Mouse (Mus musculus) midbrain, embryonic 11.5 days (tissue): ENCODE results near the gene Rrp7a. TPM values are rescaled to one million over a fixed set of nuclear protein-coding genes. Genes with fewer than 3 reads are reported as not detected.

Experiments used
- ATAC-seq: fragments of 200-750 bp; cut with Nextera tagmentation; 2 replicates; pipeline ENCODE4 v1.8.0; 2017; ENCODE audit warnings: moderate TSS enrichment, moderate library complexity; ENCODE audit not compliant: low FRiP score
- DNase-seq: peaks from one replicate; pipeline ENCODE4 v3.0.0; 2015; ENCODE audit warnings: low spot score; ENCODE audit errors: missing footprints
- H3K27ac ChIP-seq: fragments of 300-500 bp; sonication (generic); 2 replicates; pipeline ENCODE4 v1.5.1; 2014; ENCODE audit warnings: low read depth, low read length
- H3K27me3 ChIP-seq: fragments of 300-500 bp; sonication (generic); 2 replicates; pipeline ENCODE4 v1.6.1; 2014; ENCODE audit warnings: mild to moderate bottlenecking, low read length, moderate library complexity, mixed read lengths; ENCODE audit not compliant: control insufficient read depth, insufficient read depth
- H3K36me3 ChIP-seq: fragments of 300-500 bp; sonication (generic); 2 replicates; pipeline ENCODE4 v1.6.1; 2014; ENCODE audit warnings: mild to moderate bottlenecking, low read length, moderate library complexity, mixed read lengths; ENCODE audit not compliant: control insufficient read depth, insufficient read depth
- H3K4me1 ChIP-seq: fragments of 300-500 bp; sonication (generic); 2 replicates; pipeline ENCODE4 v1.6.1; 2014; ENCODE audit warnings: low read length; ENCODE audit not compliant: control insufficient read depth, insufficient read depth
- H3K4me2 ChIP-seq: fragments of 300-500 bp; sonication (generic); 2 replicates; pipeline ENCODE4 v1.6.1; 2014; ENCODE audit warnings: mild to moderate bottlenecking, moderate library complexity
- H3K4me3 ChIP-seq: fragments of 300-500 bp; sonication (generic); 2 replicates; pipeline ENCODE4 v1.5.1; 2014; ENCODE audit warnings: low read depth, low read length
- H3K9ac ChIP-seq: fragments of 300-500 bp; sonication (generic); 2 replicates; pipeline ENCODE4 v1.6.1; 2014; ENCODE audit warnings: low read length
- H3K9me3 ChIP-seq: fragments of 300-500 bp; sonication (generic); 2 replicates; pipeline ENCODE4 v1.6.1; 2016; ENCODE audit warnings: low read length; ENCODE audit not compliant: control insufficient read depth
- WGBS: fragments of 180-500 bp; shearing (Covaris S2); extraction: QIAGEN DNeasy Blood & Tissue Kit; methylation state at CpG from one replicate; pipeline ENCODE4 v1.1.7; 2014; 5-methylcytosine and 5-hydroxymethylcytosine counted together
- polyA plus RNA-seq: library from polyadenylated mRNA; unstranded; fragments of >200 nt; fragmentation: Nextera tagmentation; extraction: Ambion mirVana; gene quantifications from 2 replicates; pipeline ENCODE4 v1.2.1, GENCODE M21; 2014

The Rrp7a gene
- 70.5 and 79.6 TPM in 2 replicates for polyA plus RNA-seq

- peak; percentile 99 for DNase-seq
- H3K4me2 ChIP-seq, result peak within 1 kb of the TSS; percentile 79
- no peaks in the 10 kb centered on the region for H3K9me3 ChIP-seq
- H3K9ac ChIP-seq, result peak within 1 kb of the TSS; percentile 80
- H3K27ac ChIP-seq, result peak within 1 kb of the TSS; percentile 79
- 11% methylated on average over 31 of the region's 32 CpGs for WGBS
- ATAC-seq, result peak; percentile 94
- H3K4me3 ChIP-seq, result peak within 1 kb of the TSS; percentile 86
- H3K4me1 ChIP-seq, result peaks cover 7% of the 10 kb centered on the region
- no peaks in the 10 kb centered on the region for H3K27me3 ChIP-seq
- H3K36me3 ChIP-seq, result peaks cover 33% of the 10 kb centered on the region
Observed at GRCm38 (mm10) chr15:83122566-83123145, at the start of gene Rrp7a. Rrp7a (minus strand) TSS chr15:83122801.

- DNase-seq (peak; percentile 100), ATAC-seq (peak; percentile 97)
- no peaks in the 10 kb centered on the region for H3K27me3 ChIP-seq
- no peaks in the 10 kb centered on the region for H3K36me3 ChIP-seq
- H3K9me3 ChIP-seq, result no peaks in the 10 kb centered on the region
- H3K27ac ChIP-seq, result peak overlapping the region; percentile 72
- peak overlapping the region; percentile 88 for H3K9ac ChIP-seq
- peaks cover 10% of the 10 kb centered on the region for H3K4me1 ChIP-seq
- peak overlapping the region; percentile 85 for H3K4me3 ChIP-seq
- 1% methylated on average over 67 of the region's 67 CpGs for WGBS
- peak overlapping the region; percentile 95 for H3K4me2 ChIP-seq
Observed at GRCm38 (mm10) chr15:83171712-83172481, 49.3 kb upstream of the Rrp7a start.

GRCm38 (mm10) chr15:83170956-83171659, 48.5 kb upstream of the Rrp7a start:
- no peaks in the 10 kb centered on the region for H3K36me3 ChIP-seq
- no peaks in the 10 kb centered on the region for H3K27me3 ChIP-seq
- DNase-seq (peak; percentile 77), ATAC-seq (no peak)
- H3K9ac ChIP-seq, result peak overlapping the region; percentile 88
- peaks cover 10% of the 10 kb centered on the region for H3K4me1 ChIP-seq
- H3K4me2 ChIP-seq, result peak overlapping the region; percentile 95
- WGBS, result 66% methylated on average over 8 of the region's 8 CpGs
- no peaks in the 10 kb centered on the region for H3K9me3 ChIP-seq
- no peak overlapping the region for H3K27ac ChIP-seq
- peak overlapping the region; percentile 85 for H3K4me3 ChIP-seq

- no peaks in the 10 kb centered on the region for H3K36me3 ChIP-seq
- no peak overlapping the region for H3K9ac ChIP-seq
- H3K27me3 ChIP-seq, result no peaks in the 10 kb centered on the region
- H3K4me2 ChIP-seq, result no peak overlapping the region
- peaks cover 10% of the 10 kb centered on the region for H3K4me1 ChIP-seq
- no peak overlapping the region for H3K4me3 ChIP-seq
- peak; percentile 57 for DNase-seq
- no peak for ATAC-seq
- H3K9me3 ChIP-seq, result no peaks in the 10 kb centered on the region
- no peak overlapping the region for H3K27ac ChIP-seq
- WGBS, result 91% methylated on average over 8 of the region's 8 CpGs
Observed at GRCm38 (mm10) chr15:83169772-83170722, 47.4 kb upstream of the Rrp7a start.

GRCm38 (mm10) chr15:83168875-83169771, 46.5 kb upstream of the Rrp7a start:
- no peaks in the 10 kb centered on the region for H3K36me3 ChIP-seq
- peaks cover 10% of the 10 kb centered on the region for H3K4me1 ChIP-seq
- no peaks in the 10 kb centered on the region for H3K27me3 ChIP-seq
- ATAC-seq (no peak), DNase-seq (peak; percentile 49)
- H3K9ac ChIP-seq, result no peak overlapping the region
- H3K4me3 ChIP-seq, result no peak overlapping the region
- H3K4me2 ChIP-seq, result no peak overlapping the region
- H3K27ac ChIP-seq, result no peak overlapping the region
- no peaks in the 10 kb centered on the region for H3K9me3 ChIP-seq
- WGBS, result 78% methylated on average over 7 of the region's 7 CpGs

GRCm38 (mm10) chr15:83168311-83168710, 45.7 kb upstream of the Rrp7a start:
- Histone ChIP-seq H3K27me3 (no peaks in the 10 kb centered on the region), H3K4me2 (no peak overlapping the region), H3K27ac (no peak overlapping the region), H3K4me3 (no peak overlapping the region), H3K4me1 (peaks cover 10% of the 10 kb centered on the region), H3K9me3 (no peaks in the 10 kb centered on the region), H3K36me3 (no peaks in the 10 kb centered on the region), H3K9ac (no peak overlapping the region)
- DNase-seq (peak; percentile 57), ATAC-seq (no peak)
- WGBS, result 88% methylated on average over 3 of the region's 3 CpGs

GRCm38 (mm10) chr15:83167550-83168065, 45.0 kb upstream of the Rrp7a start:
- no peak for ATAC-seq
- no peak overlapping the region for H3K4me2 ChIP-seq
- WGBS, result 92% methylated on average over 8 of the region's 8 CpGs
- peak; percentile 17 for DNase-seq
- H3K9me3 ChIP-seq, result no peaks in the 10 kb centered on the region
- no peak overlapping the region for H3K4me3 ChIP-seq
- no peak overlapping the region for H3K9ac ChIP-seq
- peaks cover 7% of the 10 kb centered on the region for H3K4me1 ChIP-seq
- no peak overlapping the region for H3K27ac ChIP-seq
- no peaks in the 10 kb centered on the region for H3K27me3 ChIP-seq
- no peaks in the 10 kb centered on the region for H3K36me3 ChIP-seq
